Mouse (Mus musculus) neutrophil, adult 65 days (primary cell): ENCODE measurements around the gene Kif13a. TPM values are rescaled to one million over a fixed set of nuclear protein-coding genes. Genes with fewer than 3 reads are reported as not detected.

Experiments used
- total RNA-seq: library from RNA; stranded (reverse); gene quantifications from 2 replicates; pipeline ENCODE4 v1.2.4, GENCODE M21; 2023

Kif13a gene
- 28.0 and 39.9 TPM in 2 replicates for total RNA-seq

GRCm38 (mm10) chr13:46929719-46930658 is at the start of gene Kif13a:
TSS of gene Kif13a (minus strand) at chr13:46929867.

GRCm38 (mm10) chr13:46727837-46728268 is 201.8 kb downstream of the Kif13a start, which contains the start of gene Nup153:
TSS of gene Nup153 (minus strand) at chr13:46727940.

Other genes with a start within 250 kb of the Kif13a start
- 121 and 158 TPM in 2 replicates for gene Nup153, start 201.9 kb downstream of the Kif13a start, total RNA-seq
- 0.32 and 0.34 TPM in 2 replicates for gene Nhlrc1, start 85.0 kb upstream of the Kif13a start, total RNA-seq
- gene Kdm1b, start 113.6 kb upstream of the Kif13a start, total RNA-seq: 5.0 and 6.6 TPM in 2 replicates
- 1.6 TPM in 1 of 2 replicates, not detected in the other for gene Tpmt, start 114.9 kb upstream of the Kif13a start, total RNA-seq
- gene Dek, start 176.3 kb upstream of the Kif13a start, total RNA-seq: 155 and 216 TPM in 2 replicates
- gene Rnf144b, start 192.8 kb upstream of the Kif13a start, total RNA-seq: 14.6 and 19.5 TPM in 2 replicates